Mouse (Mus musculus) CH12.LX (cell line): ENCODE results near the gene Ampd3. TPM values are rescaled to one million over a fixed set of nuclear protein-coding genes. Genes with fewer than 3 reads are reported as not detected.
A peak's percentile ranks its signal among the peaks of the same experiment; 100 is the strongest.

Experiments
- DNase-seq: peaks from one replicate; pipeline ENCODE4 v3.0.0-alpha.2; 2013; ENCODE audit errors: extremely low read depth
- H3K27ac ChIP-seq: 2 replicates; pipeline ENCODE4 v1.5.1; 2012; ENCODE audit warnings: low read depth, mild to moderate bottlenecking, control low read depth, moderate library complexity; ENCODE audit not compliant: insufficient read depth
- H3K27me3 ChIP-seq: replicated peaks from 2 replicates; pipeline ENCODE3; 2012; ENCODE audit warnings: inconsistent platforms
- H3K36me3 ChIP-seq, 2 experiments: replicated peaks in 1 of 2; 2 replicates each; pipeline versions ENCODE3 to v1.6.1; 2012; ENCODE audit warnings: inconsistent platforms in 1 of 2, low read length in 1 of 2, mild to moderate bottlenecking in 1 of 2, mixed read lengths in 1 of 2, moderate library complexity in 1 of 2; ENCODE audit not compliant: control insufficient read depth in 1 of 2, insufficient read depth in 1 of 2
- H3K4me1 ChIP-seq, 2 experiments: 2 replicates each; pipeline ENCODE4 v1.6.1; 2012; ENCODE audit warnings: inconsistent platforms in 1 of 2, moderate library complexity in 1 of 2; ENCODE audit not compliant: insufficient read depth in 2 of 2, control insufficient read depth in 1 of 2
- H3K4me2 ChIP-seq: 2 replicates; pipeline ENCODE4 v1.6.1; 2012; ENCODE audit warnings: low read depth, mild to moderate bottlenecking, control low read depth; ENCODE audit not compliant: poor library complexity, insufficient read depth, severe bottlenecking
- H3K4me3 ChIP-seq, 3 experiments: fragments of 150-350 bp in 1 of 3; sonication (generic) in 1 of 3; replicated peaks in 1 of 3; 2 replicates each; pipeline versions ENCODE3 to v1.5.1; 2011 to 2012; ENCODE audit warnings: low read depth in 2 of 3, low read length in 2 of 3, mild to moderate bottlenecking in 2 of 3, moderate library complexity in 2 of 3, control low read depth in 1 of 3, improper control_type of control experiment in 1 of 3, inconsistent platforms in 1 of 3, mixed read lengths in 1 of 3; ENCODE audit not compliant: poor library complexity in 1 of 3
- H3K79me2 ChIP-seq: replicated peaks from 2 replicates; pipeline ENCODE4 v1.6.1; 2012; ENCODE audit warnings: mild to moderate bottlenecking, moderate library complexity; ENCODE audit not compliant: control insufficient read depth, poor library complexity, insufficient read depth, severe bottlenecking; ENCODE audit errors: extremely low read depth
- H3K9ac ChIP-seq: 2 replicates; pipeline ENCODE4 v1.6.1; 2012; ENCODE audit warnings: low read depth, mild to moderate bottlenecking, control low read depth, moderate library complexity; ENCODE audit not compliant: insufficient read depth
- H3K9me3 ChIP-seq: replicated peaks from 2 replicates; pipeline ENCODE3; 2012; ENCODE audit warnings: low read length, inconsistent platforms, mixed read lengths
- BHLHE40 ChIP-seq: IDR thresholded peaks from 2 replicates; pipeline ENCODE4 v1.6.1; 2011; ENCODE audit warnings: mild to moderate bottlenecking, low read depth, low read length, improper control_type of control experiment
- CHD1 ChIP-seq: IDR thresholded peaks from 2 replicates; pipeline ENCODE4 v1.6.1; 2012; ENCODE audit warnings: low read depth, low read length, improper control_type of control experiment, inconsistent platforms
- ELF1 ChIP-seq: IDR thresholded peaks from 2 replicates; pipeline ENCODE4 v1.6.1; 2014; ENCODE audit warnings: low read depth, mild to moderate bottlenecking, inconsistent platforms, low read length, improper control_type of control experiment
- GABPA ChIP-seq: IDR thresholded peaks from 2 replicates; pipeline ENCODE4 v1.6.1; 2012; ENCODE audit warnings: low read depth, low read length, improper control_type of control experiment, inconsistent platforms; ENCODE audit not compliant: insufficient replicate concordance
- HCFC1 ChIP-seq: IDR thresholded peaks from 2 replicates; pipeline ENCODE4 v1.6.1; 2012; ENCODE audit warnings: low read depth, mild to moderate bottlenecking, inconsistent platforms, low read length, improper control_type of control experiment
- IRF4 ChIP-seq: IDR thresholded peaks from 2 replicates; pipeline ENCODE4 v1.6.1; 2014; ENCODE audit warnings: low read depth, mild to moderate bottlenecking, inconsistent platforms, low read length, improper control_type of control experiment
- MAFK ChIP-seq: IDR thresholded peaks from 2 replicates; pipeline ENCODE4 v1.6.1; 2011; ENCODE audit warnings: low read length, improper control_type of control experiment; ENCODE audit not compliant: insufficient replicate concordance
- MYC ChIP-seq: IDR thresholded peaks from 2 replicates; pipeline ENCODE4 v1.6.1; 2011; ENCODE audit warnings: low read depth, mild to moderate bottlenecking, improper control_type of control experiment, low read length
- PAX5 ChIP-seq: IDR thresholded peaks from 2 replicates; pipeline ENCODE4 v1.6.1; 2012; ENCODE audit warnings: low read length, inconsistent platforms, mixed read lengths
- POLR2A ChIP-seq: IDR thresholded peaks from 2 replicates; pipeline ENCODE4 v1.6.1; 2011; ENCODE audit warnings: low read depth, mild to moderate bottlenecking, improper control_type of control experiment, low read length
- POLR2AphosphoS2 ChIP-seq: IDR thresholded peaks from 2 replicates; pipeline ENCODE4 v1.6.1; 2011; ENCODE audit warnings: low read depth, low read length, improper control_type of control experiment
- RCOR1 ChIP-seq: conservative IDR thresholded peaks from 2 replicates; pipeline ENCODE4 v1.6.1; 2012; ENCODE audit warnings: low read depth, mild to moderate bottlenecking, inconsistent platforms, low read length, improper control_type of control experiment
- SIN3A ChIP-seq: IDR thresholded peaks from 2 replicates; pipeline ENCODE4 v1.6.1; 2012; ENCODE audit warnings: low read length, improper control_type of control experiment, inconsistent platforms
- TCF12 ChIP-seq: IDR thresholded peaks from 2 replicates; pipeline ENCODE4 v1.6.1; 2014; ENCODE audit warnings: low read depth, mild to moderate bottlenecking, inconsistent platforms, low read length, improper control_type of control experiment
- UBTF ChIP-seq: IDR thresholded peaks from 2 replicates; pipeline ENCODE4 v1.6.1; 2012; ENCODE audit warnings: low read depth, mild to moderate bottlenecking, inconsistent platforms, low read length, improper control_type of control experiment, moderate library complexity
- USF2 ChIP-seq: conservative IDR thresholded peaks from 2 replicates; pipeline ENCODE4 v1.6.1; 2011; ENCODE audit warnings: low read depth, low read length, improper control_type of control experiment
- ZC3H11A ChIP-seq: IDR thresholded peaks from 2 replicates; pipeline ENCODE4 v1.6.1; 2012; ENCODE audit warnings: low read depth, mild to moderate bottlenecking, inconsistent platforms, low read length, improper control_type of control experiment
- ZKSCAN1 ChIP-seq: IDR thresholded peaks from 2 replicates; pipeline ENCODE4 v1.6.1; 2012; ENCODE audit warnings: low read depth, inconsistent platforms, low read length, improper control_type of control experiment, borderline replicate concordance
- ZMIZ1 ChIP-seq: IDR thresholded peaks from 2 replicates; pipeline ENCODE4 v1.6.1; 2012; ENCODE audit warnings: low read depth, mild to moderate bottlenecking, inconsistent platforms, low read length, improper control_type of control experiment
- dilution Hi-C: fragments of 300-500 bp; cut with MboI; formaldehyde crosslinking; loops from 2 replicates; pipeline ENCODE4 v1.14.3; 2020; ENCODE audit warnings: low sequenced_read_pairs; ENCODE audit not compliant: extremely low pct_unique_long_range_greater_than_20kb, extremely low pct_ligation_motif_present
- in situ Hi-C: fragments of 300-500 bp; cut with MboI; formaldehyde crosslinking; loops from 3 replicates; pipeline ENCODE4 v1.14.3; 2019; ENCODE audit warnings: low sequenced_read_pairs, low pct_ligation_motif_present, low pct_unique_long_range_greater_than_20kb, mixed read lengths
- polyA plus RNA-seq: library from polyadenylated mRNA; unstranded; fragments of >175 nt; gene quantifications from 2 replicates; pipeline ENCODE4 v1.2.1, GENCODE M21; 2012; ENCODE audit warnings: low read depth; ENCODE audit not compliant: insufficient read length
- total RNA-seq, 2 experiments: library from RNA; depleted of rRNA; stranded (reverse); fragments of 300-350 nt in 1 of 2; fragments of >200 nt in 1 of 2; gene quantifications; 2 replicates each; pipeline ENCODE4 v1.2.3; 2012 to 2014

Ampd3 gene
- total and polyA plus RNA-seq, 3 experiments, result 0.08 to 0.84 (median 0.30) TPM

DNA sequence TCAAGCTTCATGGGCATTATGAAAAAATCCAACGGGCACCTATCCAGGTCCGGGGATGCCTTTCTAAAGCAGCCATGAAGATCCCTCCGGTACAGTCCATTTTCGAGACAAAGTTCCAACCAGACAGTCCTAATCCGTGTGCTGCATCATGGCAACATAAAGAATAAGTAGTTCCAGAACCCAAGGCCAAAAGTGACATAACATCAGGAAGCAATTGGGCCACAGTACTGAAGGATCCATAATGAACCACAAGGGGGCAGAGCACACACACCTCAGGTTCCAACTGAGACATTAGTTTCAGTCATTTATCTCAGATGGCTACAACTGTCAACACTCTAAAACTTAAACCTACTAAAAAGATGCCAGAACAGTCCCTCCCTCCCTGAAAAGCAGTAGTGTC lies 48.0 kb downstream of the Ampd3 start (continued):
- TF ChIP-seq TCF12 (no peak), ELF1 (0 out of 2 replicates have a peak, but pooled peaks have one; percentile 16), SIN3A (no peak), CHD1 (no peak), MAFK (no peak), USF2 (no peak), IRF4 (no peak), ZMIZ1 (no peak), MYC (no peak), HCFC1 (no peak), BHLHE40 (no peak), ZKSCAN1 (no peak), ZC3H11A (peak; percentile 81), POLR2AphosphoS2 (no peak), POLR2A (no peak), UBTF (no peak), RCOR1 (no peak), GABPA (no peak)

DNA sequence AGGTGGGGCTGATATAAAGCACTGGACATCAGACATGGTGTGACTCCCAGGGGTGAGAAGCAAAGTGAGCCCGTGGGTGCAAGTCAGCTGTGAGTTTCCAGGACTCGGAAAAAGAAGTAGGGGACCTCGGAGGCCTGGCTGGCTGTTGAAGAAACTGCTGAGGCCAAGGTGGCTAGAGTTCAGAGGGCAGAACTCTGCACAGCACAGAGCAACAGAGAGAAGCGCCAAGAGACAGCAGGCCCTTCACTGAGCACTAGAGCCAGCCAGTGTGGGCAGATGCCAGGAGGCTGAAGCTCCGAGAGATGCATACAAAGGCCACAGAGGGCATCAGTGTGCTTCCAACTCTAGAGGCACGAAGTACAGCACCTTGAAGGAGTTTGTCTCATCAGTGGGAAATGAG lies 50.2 kb downstream of the Ampd3 start:
- in situ Hi-C loops, result loop anchor here (5.0 kb wide), 1 partner anchor 109 kb away; no protein-coding TSS in a partner anchor
- no peak overlapping the region for H3K4me3 ChIP-seq
- H3K9ac ChIP-seq, result no peak overlapping the region
- TF ChIP-seq CHD1 (no peak), PAX5 (no peak), HCFC1 (no peak), RCOR1 (no peak)
- TF ChIP-seq, all 38 proteins: peak for 0
- no peak for DNase-seq
- H3K27me3 ChIP-seq, result no peaks in the 10 kb centered on the region
- no peak overlapping the region for H3K27ac ChIP-seq
- dilution Hi-C loops, result no loop called here
- H3K9me3 ChIP-seq, result no peaks in the 10 kb centered on the region
- H3K4me1 ChIP-seq, result no peaks in the 10 kb centered on the region
- no peak overlapping the region for H3K4me2 ChIP-seq
- peaks cover 8 to 57% of the 10 kb centered on the region in 2 experiments for H3K36me3 ChIP-seq
- no peaks in the 10 kb centered on the region for H3K79me2 ChIP-seq

DNA sequence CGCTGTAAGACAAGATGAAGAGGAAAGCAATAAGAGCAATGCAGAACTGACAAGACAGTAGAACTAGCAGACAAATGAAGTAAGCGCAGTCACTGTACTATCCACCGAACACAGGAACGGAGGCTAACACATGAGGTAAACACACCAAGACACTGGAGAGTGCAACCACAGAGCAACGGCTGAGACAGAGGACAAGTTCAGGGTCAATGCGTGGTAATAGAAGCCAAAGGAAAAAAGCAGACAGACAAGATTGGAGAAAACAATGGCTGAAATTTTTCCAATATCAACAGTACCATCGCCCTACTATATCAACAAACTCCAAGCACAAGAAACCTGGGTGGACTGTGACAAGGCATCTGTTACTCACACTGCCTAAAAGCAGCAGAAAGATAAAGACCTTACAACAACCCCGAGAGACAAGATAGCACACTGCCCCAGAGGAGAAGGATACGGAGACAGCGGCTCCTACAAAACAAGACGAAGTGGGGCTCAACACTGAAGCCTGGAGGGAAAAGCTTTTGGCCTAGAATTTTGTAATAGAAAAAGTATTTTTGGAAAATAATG lies 50.9 kb downstream of the Ampd3 start:
- Histone ChIP-seq H3K36me3 (peaks cover 13 to 64% of the 10 kb centered on the region in 2 experiments), H3K4me2 (no peak overlapping the region), H3K9ac (no peak overlapping the region), H3K79me2 (no peaks in the 10 kb centered on the region), H3K4me3 (no peak overlapping the region), H3K4me1 (no peaks in the 10 kb centered on the region), H3K27ac (no peak overlapping the region), H3K9me3 (no peaks in the 10 kb centered on the region), H3K27me3 (no peaks in the 10 kb centered on the region)
- no peak for DNase-seq
- dilution Hi-C loops (no loop called here), in situ Hi-C loops (loop anchor here (5.0 kb wide), 1 partner anchor 108 kb away; no protein-coding TSS in a partner anchor)
- no peak for TF ChIP-seq UBTF
